Mouse (Mus musculus): ENCODE measurements around the gene Sh2b1. TPM values are rescaled to one million over a fixed set of nuclear protein-coding genes. Genes with fewer than 3 reads are reported as not detected.
A peak's percentile ranks its signal among the peaks of the same experiment; 100 is the strongest.

Sh2b1 gene
- polyA plus RNA-seq, 1 experiment from 2014 or later: 26.4 TPM

GRCm38 (mm10) chr7:126445104-126445815 is 30.0 kb downstream of the Sh2b1 start:
- H3K36me3 ChIP-seq (ENCODE audit: control insufficient read depth, insufficient read depth, low read length): peaks cover 8% of the 10 kb centered on the region; the same call in 1 of the 2 replicates
- no peak overlapping the region for H3K9ac ChIP-seq (ENCODE audit: low read depth, low read length)
- ATAC-seq (replicated peaks; ENCODE audit: low FRiP score) (no peak), DNase-seq (ENCODE audit: low spot score) (no peak)
- WGBS: 91% methylated on average over 15 of the region's 15 CpGs
- no peak overlapping the region for H3K4me3 ChIP-seq (ENCODE audit: low read depth, low read length)
- no peaks in the 10 kb centered on the region for H3K9me3 ChIP-seq (ENCODE audit: control insufficient read depth, low read length)
- H3K27ac ChIP-seq (ENCODE audit: low read depth, low read length): no peak overlapping the region
- H3K4me2 ChIP-seq: no peak overlapping the region
- H3K27me3 ChIP-seq (replicated peaks; ENCODE audit: control insufficient read depth, insufficient read depth, low read length): no peaks in the 10 kb centered on the region
- no peaks in the 10 kb centered on the region for H3K4me1 ChIP-seq (replicated peaks; ENCODE audit: control insufficient read depth, insufficient read depth, low read length)

GRCm38 (mm10) chr7:126444536-126444935 is 30.7 kb downstream of the Sh2b1 start:
- no peak overlapping the region for H3K9ac ChIP-seq (ENCODE audit: low read depth, low read length)
- H3K9me3 ChIP-seq (ENCODE audit: control insufficient read depth, low read length): no peaks in the 10 kb centered on the region
- 90% methylated on average over 9 of the region's 9 CpGs for WGBS
- ATAC-seq (replicated peaks; ENCODE audit: low FRiP score) (no peak), DNase-seq (ENCODE audit: low spot score) (no peak)
- H3K4me1 ChIP-seq (replicated peaks; ENCODE audit: control insufficient read depth, insufficient read depth, low read length): no peaks in the 10 kb centered on the region
- H3K4me2 ChIP-seq: no peak overlapping the region
- peaks cover 8% of the 10 kb centered on the region; the same call in 1 of the 2 replicates for H3K36me3 ChIP-seq (ENCODE audit: control insufficient read depth, insufficient read depth, low read length)
- H3K27me3 ChIP-seq (replicated peaks; ENCODE audit: control insufficient read depth, insufficient read depth, low read length): no peaks in the 10 kb centered on the region
- H3K27ac ChIP-seq (ENCODE audit: low read depth, low read length): no peak overlapping the region
- no peak overlapping the region for H3K4me3 ChIP-seq (ENCODE audit: low read depth, low read length)

GRCm38 (mm10) chr7:126443997-126444396 is 31.2 kb downstream of the Sh2b1 start:
- Histone ChIP-seq H3K4me1 (replicated peaks; ENCODE audit: control insufficient read depth, insufficient read depth, low read length) (no peaks in the 10 kb centered on the region), H3K4me3 (ENCODE audit: low read depth, low read length) (no peak overlapping the region), H3K4me2 (no peak overlapping the region), H3K36me3 (ENCODE audit: control insufficient read depth, insufficient read depth, low read length) (peaks cover 8% of the 10 kb centered on the region; the same call in 1 of the 2 replicates), H3K9me3 (ENCODE audit: control insufficient read depth, low read length) (no peaks in the 10 kb centered on the region), H3K9ac (ENCODE audit: low read depth, low read length) (no peak overlapping the region), H3K27ac (ENCODE audit: low read depth, low read length) (no peak overlapping the region), H3K27me3 (replicated peaks; ENCODE audit: control insufficient read depth, insufficient read depth, low read length) (no peaks in the 10 kb centered on the region)
- whole genome bisulfite sequencing: 91% methylated on average over 10 of the region's 10 CpGs
- ATAC-seq (replicated peaks; ENCODE audit: low FRiP score) (no peak), DNase-seq (ENCODE audit: low spot score) (no peak)

- Histone ChIP-seq H3K27ac (ENCODE audit: low read depth, low read length) (no peak overlapping the region), H3K4me2 (no peak overlapping the region), H3K9ac (ENCODE audit: low read depth, low read length) (no peak overlapping the region), H3K36me3 (ENCODE audit: control insufficient read depth, insufficient read depth, low read length) (peaks cover 3% of the 10 kb centered on the region; the same call in 1 of the 2 replicates), H3K4me3 (ENCODE audit: low read depth, low read length) (no peak overlapping the region), H3K27me3 (replicated peaks; ENCODE audit: control insufficient read depth, insufficient read depth, low read length) (no peaks in the 10 kb centered on the region), H3K4me1 (replicated peaks; ENCODE audit: control insufficient read depth, insufficient read depth, low read length) (no peaks in the 10 kb centered on the region), H3K9me3 (ENCODE audit: control insufficient read depth, low read length) (no peaks in the 10 kb centered on the region)
- WGBS: 88% methylated on average over 9 of the region's 9 CpGs
- DNase-seq (ENCODE audit: low spot score) (no peak), ATAC-seq (replicated peaks; ENCODE audit: low FRiP score) (no peak)
Measured at GRCm38 (mm10) chr7:126440134-126440533, 35.1 kb downstream of the Sh2b1 start.

GRCm38 (mm10) chr7:126436851-126437250 is 38.4 kb downstream of the Sh2b1 start:
- no peaks in the 10 kb centered on the region for H3K9me3 ChIP-seq (ENCODE audit: control insufficient read depth, low read length)
- no peak for DNase-seq (ENCODE audit: low spot score)
- no peaks in the 10 kb centered on the region for H3K4me1 ChIP-seq (replicated peaks; ENCODE audit: control insufficient read depth, insufficient read depth, low read length)
- 18% methylated on average over 8 of the region's 8 CpGs for WGBS
- H3K4me3 ChIP-seq (ENCODE audit: low read depth, low read length): no peak overlapping the region
- H3K4me2 ChIP-seq: no peak overlapping the region
- no peaks in the 10 kb centered on the region for H3K27me3 ChIP-seq (replicated peaks; ENCODE audit: control insufficient read depth, insufficient read depth, low read length)
- H3K9ac ChIP-seq (ENCODE audit: low read depth, low read length): no peak overlapping the region
- no peak overlapping the region for H3K27ac ChIP-seq (ENCODE audit: low read depth, low read length)
- no peaks in the 10 kb centered on the region for H3K36me3 ChIP-seq (ENCODE audit: control insufficient read depth, insufficient read depth, low read length)
- ATAC-seq (replicated peaks; ENCODE audit: low FRiP score): no peak

GRCm38 (mm10) chr7:126435801-126436200 is 39.4 kb downstream of the Sh2b1 start:
- WGBS: 87% methylated on average over 3 of the region's 3 CpGs
- Histone ChIP-seq H3K4me2 (no peak overlapping the region), H3K9ac (ENCODE audit: low read depth, low read length) (no peak overlapping the region), H3K4me1 (replicated peaks; ENCODE audit: control insufficient read depth, insufficient read depth, low read length) (no peaks in the 10 kb centered on the region), H3K27ac (ENCODE audit: low read depth, low read length) (no peak overlapping the region), H3K36me3 (ENCODE audit: control insufficient read depth, insufficient read depth, low read length) (no peaks in the 10 kb centered on the region), H3K27me3 (replicated peaks; ENCODE audit: control insufficient read depth, insufficient read depth, low read length) (no peaks in the 10 kb centered on the region), H3K9me3 (ENCODE audit: control insufficient read depth, low read length) (no peaks in the 10 kb centered on the region), H3K4me3 (ENCODE audit: low read depth, low read length) (no peak overlapping the region)
- ATAC-seq (replicated peaks; ENCODE audit: low FRiP score) (no peak), DNase-seq (ENCODE audit: low spot score) (no peak)

GRCm38 (mm10) chr7:126434726-126435125 is 40.5 kb downstream of the Sh2b1 start:
- H3K9me3 ChIP-seq (ENCODE audit: control insufficient read depth, low read length): no peaks in the 10 kb centered on the region
- H3K9ac ChIP-seq (ENCODE audit: low read depth, low read length): no peak overlapping the region
- WGBS: 84% methylated on average over 7 of the region's 7 CpGs
- no peak for ATAC-seq (replicated peaks; ENCODE audit: low FRiP score)
- DNase-seq (ENCODE audit: low spot score): no peak
- no peak overlapping the region for H3K4me2 ChIP-seq
- no peaks in the 10 kb centered on the region for H3K36me3 ChIP-seq (ENCODE audit: control insufficient read depth, insufficient read depth, low read length)
- H3K27me3 ChIP-seq (replicated peaks; ENCODE audit: control insufficient read depth, insufficient read depth, low read length): no peaks in the 10 kb centered on the region
- no peak overlapping the region for H3K4me3 ChIP-seq (ENCODE audit: low read depth, low read length)
- H3K27ac ChIP-seq (ENCODE audit: low read depth, low read length): no peak overlapping the region
- no peaks in the 10 kb centered on the region; the same call in 1 of the 2 replicates for H3K4me1 ChIP-seq (replicated peaks; ENCODE audit: control insufficient read depth, insufficient read depth, low read length)

GRCm38 (mm10) chr7:126430167-126430566 is 45.1 kb downstream of the Sh2b1 start:
- DNase-seq (ENCODE audit: low spot score) (no peak), ATAC-seq (replicated peaks; ENCODE audit: low FRiP score) (no peak)
- Histone ChIP-seq H3K27me3 (replicated peaks; ENCODE audit: control insufficient read depth, insufficient read depth, low read length) (no peaks in the 10 kb centered on the region), H3K9me3 (ENCODE audit: control insufficient read depth, low read length) (peaks cover 3% of the 10 kb centered on the region; the same call in 1 of the 2 replicates), H3K4me2 (no peak overlapping the region), H3K36me3 (ENCODE audit: control insufficient read depth, insufficient read depth, low read length) (no peaks in the 10 kb centered on the region), H3K4me3 (ENCODE audit: low read depth, low read length) (no peak overlapping the region), H3K9ac (ENCODE audit: low read depth, low read length) (peak overlapping the region; percentile 14; the same call in 1 of the 2 replicates), H3K27ac (ENCODE audit: low read depth, low read length) (no peak overlapping the region), H3K4me1 (replicated peaks; ENCODE audit: control insufficient read depth, insufficient read depth, low read length) (peaks cover 13% of the 10 kb centered on the region)

- Histone ChIP-seq H3K9me3 (ENCODE audit: control insufficient read depth, low read length) (peaks cover 3% of the 10 kb centered on the region; the same call in 1 of the 2 replicates), H3K4me3 (ENCODE audit: low read depth, low read length) (peak overlapping the region; percentile 71), H3K9ac (ENCODE audit: low read depth, low read length) (peak overlapping the region; percentile 51), H3K27ac (ENCODE audit: low read depth, low read length) (no peak overlapping the region; the same call in none of the 2 replicates), H3K4me2 (peak overlapping the region; percentile 96), H3K4me1 (replicated peaks; ENCODE audit: control insufficient read depth, insufficient read depth, low read length) (peaks cover 13% of the 10 kb centered on the region), H3K27me3 (replicated peaks; ENCODE audit: control insufficient read depth, insufficient read depth, low read length) (no peaks in the 10 kb centered on the region), H3K36me3 (ENCODE audit: control insufficient read depth, insufficient read depth, low read length) (no peaks in the 10 kb centered on the region)
- DNase-seq (ENCODE audit: low spot score) (no peak), ATAC-seq (replicated peaks; ENCODE audit: low FRiP score) (0 out of 2 replicates have a peak, but pooled peaks have one; percentile 15)
- 33% methylated on average over 15 of the region's 15 CpGs for WGBS
Measured at GRCm38 (mm10) chr7:126429503-126429898, 45.7 kb downstream of the Sh2b1 start.
